In genomic region chr8:13632309-13632708, GRCm38 (mm10) we compare ENCODE assay signal across 29 mouse cellular contexts. TPM values are rescaled to one million over a fixed set of nuclear protein-coding genes. Genes with fewer than 3 reads are reported as not detected.
DNase-seq lines count a peak whose midpoint lies in the region; ATAC-seq and TF ChIP-seq lines count a peak whose summit lies in the region.
"Had no signal": no experiment of that assay in that cellular context is flagged by ENCODE, and none has a peak within 500 bp of the region (broad histone marks: within the 10 kb centered on the region; RNA-seq: fewer than 3 reads in every experiment).

No protein-coding gene starts in this region.

- no peak for TF ChIP-seq POLR2A in MEL (IDR thresholded peaks at IDR 0.05; ENCODE audit: control insufficient read depth in 1 of 2, insufficient read depth in 1 of 2, low read depth in 1 of 2, low read length in 2 of 2, poor library complexity in 1 of 2)

- intact Hi-C loops in heart, postnatal 25 days (cut with DNase I), result no loop called here

- 0 out of 4 replicates have a peak, but pooled peaks of 1 of the 2 experiments have one; percentile 33 for TF ChIP-seq EP300 in MEL (IDR thresholded peaks at IDR 0.05; ENCODE audit: low read depth in 1 of 2, low read length in 2 of 2)

- H3K27me3 ChIP-seq in MEL (ENCODE audit: control insufficient read depth in 1 of 2, insufficient read depth in 2 of 2, low read length in 2 of 2), result no peaks in the 10 kb centered on the region
- H3K27me3 ChIP-seq in liver, embryonic 11.5 days (replicated peaks; ENCODE audit: control insufficient read depth, insufficient read depth, low read length), result no peaks in the 10 kb centered on the region
- H3K27me3 ChIP-seq: CH12.LX; heart, embryonic 12.5 days; hindbrain, embryonic 15.5 days; kidney, embryonic 15.5 days; limb, embryonic 12.5 days; liver, embryonic 15.5 days; midbrain, embryonic 12.5 days; neural tube, embryonic 13.5 days; Patski; stomach, embryonic 15.5 days had no signal

- H3K4me1 ChIP-seq in MEL (ENCODE audit: control insufficient read depth in 1 of 2, insufficient read depth in 2 of 2, low read length in 2 of 2), result peaks cover 4 to 13% of the 10 kb centered on the region in 2 experiments
- H3K4me1 ChIP-seq in liver, embryonic 11.5 days (replicated peaks; ENCODE audit: control insufficient read depth, insufficient read depth, low read length), result 0 out of 2 replicates have a peak, but pooled peaks cover 7% of the 10 kb centered on the region
- H3K4me1 ChIP-seq: hindbrain, embryonic 15.5 days; kidney, embryonic 15.5 days; limb, embryonic 12.5 days; midbrain, embryonic 12.5 days; neural tube, embryonic 13.5 days; stomach, embryonic 15.5 days had no signal

- TF ChIP-seq RAD21 in MEL (IDR thresholded peaks at IDR 0.05; ENCODE audit: low read depth, low read length), result no peak

- DNase-seq in heart, adult 11 months, result peak; percentile 92
- no peak for DNase-seq in heart, postnatal 25 days (ENCODE audit: low spot score)
- DNase-seq in MEL (ENCODE audit: low read depth, low spot score), result peak; percentile 88
- no peak for DNase-seq in liver, embryonic 11.5 days (ENCODE audit: low spot score)
- no peak for DNase-seq in ovary, adult 18-20 months (ENCODE audit: low spot score)
- DNase-seq in frontal cortex, postnatal 25 days (ENCODE audit: low spot score in 2 of 2), result no peak
- DNase-seq: adrenal gland, postnatal 14 days; cerebellum, adult 11-12 months; cerebellum, adult 9-11 months; gastrocnemius, postnatal 14 days; kidney, adult 18-20 months; kidney, postnatal 25 days; right cerebral cortex, postnatal 25 days had no signal

- H3K36me3 ChIP-seq in MEL (ENCODE audit: control insufficient read depth in 1 of 2, insufficient read depth in 2 of 2, low read length in 2 of 2), result peaks cover 0 to 13% of the 10 kb centered on the region in 2 experiments; a peak in 2 of 4 replicates
- peaks cover 2% of the 10 kb centered on the region for H3K36me3 ChIP-seq in liver, embryonic 11.5 days (ENCODE audit: control insufficient read depth, insufficient read depth, low read length)

- no peaks in the 10 kb centered on the region for H3K79me2 ChIP-seq in MEL (ENCODE audit: control insufficient read depth, insufficient read depth, low read length, poor library complexity)

- H3K9ac ChIP-seq in MEL (ENCODE audit: control insufficient read depth, low read depth, low read length, poor library complexity, severe bottlenecking), result peak overlapping the region; percentile 24; the same call in 1 of the 2 replicates
- H3K9ac ChIP-seq in liver, embryonic 11.5 days (ENCODE audit: low read depth, low read length), result no peak overlapping the region
- H3K9ac ChIP-seq: heart, embryonic 12.5 days; hindbrain, embryonic 15.5 days; kidney, embryonic 15.5 days; limb, embryonic 12.5 days; liver, embryonic 15.5 days; midbrain, embryonic 12.5 days; neural tube, embryonic 13.5 days; stomach, embryonic 15.5 days had no signal

- peak; percentile 74 for ATAC-seq in liver, embryonic 11.5 days (replicated peaks; ENCODE audit: low FRiP score)
- peak; percentile 85 for ATAC-seq in megakaryocyte progenitor cell, adult 5-6 weeks (replicated peaks; ENCODE audit: poor library complexity)
- ATAC-seq in frontal cortex, adult (ENCODE audit: low TSS enrichment), result no peak
- ATAC-seq: forebrain, embryonic 16.5 days; Patski had no signal

- TF ChIP-seq CTCF in MEL (IDR thresholded peaks at IDR 0.05 in 2 of 3, conservative IDR thresholded peaks at IDR 0.05 in 1 of 3; ENCODE audit: control insufficient read depth in 1 of 3, insufficient read depth in 1 of 3, low read depth in 2 of 3, low read length in 3 of 3, poor library complexity in 1 of 3, severe bottlenecking in 1 of 3), result no peak

- H3K9me3 ChIP-seq in MEL (replicated peaks; ENCODE audit: insufficient read depth, low read length), result no peaks in the 10 kb centered on the region
- H3K9me3 ChIP-seq in liver, embryonic 11.5 days (ENCODE audit: control insufficient read depth, low read length), result no peaks in the 10 kb centered on the region
- H3K9me3 ChIP-seq: hindbrain, embryonic 15.5 days; kidney, embryonic 15.5 days; liver, embryonic 15.5 days; midbrain, embryonic 12.5 days; neural tube, embryonic 13.5 days; stomach, embryonic 15.5 days had no signal

- H3K4me3 ChIP-seq in MEL (ENCODE audit: control insufficient read depth in 1 of 2, insufficient read depth in 1 of 2, low read depth in 2 of 2, low read length in 2 of 2), result no peak overlapping the region
- H3K4me3 ChIP-seq in liver, embryonic 11.5 days (ENCODE audit: low read depth, low read length), result no peak overlapping the region
- H3K4me3 ChIP-seq: erythroblast, embryonic 14.5 days; heart, embryonic 12.5 days; hindbrain, embryonic 10.5 days; hindbrain, embryonic 15.5 days; kidney, embryonic 15.5 days; limb, embryonic 12.5 days; liver, embryonic 15.5 days; midbrain, embryonic 12.5 days; myocyte; neural tube, embryonic 13.5 days; stomach, embryonic 15.5 days had no signal

- H3K27ac ChIP-seq in MEL (ENCODE audit: control insufficient read depth, low read depth, low read length), result peak overlapping the region; percentile 38
- H3K27ac ChIP-seq in liver, embryonic 11.5 days (ENCODE audit: low read depth, low read length), result no peak overlapping the region
- H3K27ac ChIP-seq: hindbrain, embryonic 10.5 days; hindbrain, embryonic 15.5 days; kidney, embryonic 15.5 days; limb, embryonic 12.5 days; liver, embryonic 15.5 days; midbrain, embryonic 12.5 days; neural tube, embryonic 13.5 days; stomach, embryonic 15.5 days had no signal

- H3K4me2 ChIP-seq in liver, embryonic 11.5 days, result no peak overlapping the region
- H3K4me2 ChIP-seq: heart, embryonic 12.5 days; hindbrain, embryonic 15.5 days; kidney, embryonic 15.5 days; limb, embryonic 12.5 days; liver, embryonic 15.5 days; midbrain, embryonic 12.5 days; neural tube, embryonic 13.5 days; stomach, embryonic 15.5 days had no signal

- 55% methylated on average over 6 of the region's 6 CpGs for WGBS in liver, embryonic 11.5 days

TF ChIP-seq in MEL, 35 proteins besides CTCF, POLR2A, EP300 and RAD21:
- TF ChIP-seq BHLHE40 (IDR thresholded peaks at IDR 0.05; ENCODE audit: borderline replicate concordance, low read depth, low read length) (no peak), POLR2AphosphoS5 (IDR thresholded peaks at IDR 0.05; ENCODE audit: borderline replicate concordance, low read depth, low read length) (no peak), HCFC1 (IDR thresholded peaks at IDR 0.05; ENCODE audit: low read depth, low read length) (no peak), SMC3 (IDR thresholded peaks at IDR 0.05; ENCODE audit: low read depth, low read length) (no peak), UBTF (IDR thresholded peaks at IDR 0.05; ENCODE audit: borderline replicate concordance, insufficient read depth, low read depth, low read length) (no peak), ZKSCAN1 (IDR thresholded peaks at IDR 0.05; ENCODE audit: low read depth, low read length) (no peak), GATA1 (IDR thresholded peaks at IDR 0.05; ENCODE audit: low read depth, low read length) (peak; percentile 90), MYC (IDR thresholded peaks at IDR 0.05; ENCODE audit: low read depth, low read length) (no peak), TCF12 (IDR thresholded peaks at IDR 0.05; ENCODE audit: low read depth, low read length) (peak; percentile 31; the same call in 1 of the 2 replicates), RCOR1 (IDR thresholded peaks at IDR 0.05; ENCODE audit: low read depth, low read length) (0 out of 2 replicates have a peak, but pooled peaks have one; percentile 17), USF1 (IDR thresholded peaks at IDR 0.05; ENCODE audit: low read depth, low read length) (no peak), JUND (IDR thresholded peaks at IDR 0.05; ENCODE audit: low read depth, low read length) (no peak), NRF1 (IDR thresholded peaks at IDR 0.05; ENCODE audit: insufficient read depth, low read depth, low read length, poor library complexity, severe bottlenecking) (no peak), MAZ (IDR thresholded peaks at IDR 0.05; ENCODE audit: low read depth, low read length) (0 out of 2 replicates have a peak, but pooled peaks have one; percentile 46), MAFK (IDR thresholded peaks at IDR 0.05; ENCODE audit: borderline replicate concordance, low read depth, low read length) (no peak), MXI1 (IDR thresholded peaks at IDR 0.05; ENCODE audit: low read depth, low read length) (peak; percentile 88), SIN3A (IDR thresholded peaks at IDR 0.05; ENCODE audit: low read length) (peak; percentile 85), GABPA (IDR thresholded peaks at IDR 0.05; ENCODE audit: low read depth, low read length) (no peak), MEF2A (IDR thresholded peaks at IDR 0.05; ENCODE audit: extremely low read depth, insufficient replicate concordance, low read depth, low read length, poor library complexity, severe bottlenecking) (no peak), MYB (IDR thresholded peaks at IDR 0.05; ENCODE audit: low read depth, low read length) (no peak), ZC3H11A (IDR thresholded peaks at IDR 0.05; ENCODE audit: low read depth, low read length) (no peak), TBP (IDR thresholded peaks at IDR 0.05; ENCODE audit: low read depth, low read length) (no peak), ZNF384 (IDR thresholded peaks at IDR 0.05; ENCODE audit: low read depth, low read length) (no peak), ELF1 (IDR thresholded peaks at IDR 0.05; ENCODE audit: low read depth, low read length) (peak; percentile 52; the same call in 1 of the 2 replicates), NELFE (IDR thresholded peaks at IDR 0.05; ENCODE audit: low read depth, low read length) (no peak), MAX (IDR thresholded peaks at IDR 0.05; ENCODE audit: low read length) (peak; percentile 53; the same call in 1 of the 2 replicates), ZMIZ1 (IDR thresholded peaks at IDR 0.05; ENCODE audit: low read depth, low read length) (no peak), KAT2A (conservative IDR thresholded peaks at IDR 0.05; ENCODE audit: low read depth, low read length) (no peak), ETS1 (IDR thresholded peaks at IDR 0.05; ENCODE audit: low read depth, low read length) (peak; percentile 73), E2F4 (IDR thresholded peaks at IDR 0.05; ENCODE audit: borderline replicate concordance, low read depth, low read length) (no peak)

RNA-seq across cellular contexts. Expression of gene Rasa3, which starts 45.1 kb away (rescaled TPM):
- 10 to 100 TPM; 14.8 to 19.8 TPM for total RNA-seq in heart, postnatal 25 days (2021)
- total RNA-seq in MEL (2012; rRNA removed), result 18.3 and 22.4 TPM in 2 replicates
- 10 to 100 TPM in 1 of 2 experiments, not detected in 1; 28.0 TPM for polyA plus RNA-seq in MEL (2012; ENCODE audit: insufficient read depth in 1 of 2, insufficient read length in 2 of 2, low read depth in 1 of 2, low replicate concordance in 2 of 2, missing spikeins in 1 of 2)
- polyA plus RNA-seq in liver, embryonic 11.5 days (2014; fragmentation: Nextera tagmentation; extraction: Ambion mirVana), result 37.2 and 38.2 TPM in 2 replicates
- total RNA-seq in megakaryocyte progenitor cell, adult 5-6 weeks (2015), result 24.1 and 36.8 TPM in 2 replicates
- 49.3 and 51.3 TPM in 2 replicates for total RNA-seq in megakaryocyte progenitor cell, adult 5-6 weeks (2017)

Comparison
In these comparisons a context has a peak if more than half of its experiments do, and no peak if none do; other contexts are left out.
1. DNase-seq: peak in heart, adult 11 months (single experiment) and MEL (single experiment); none in heart, postnatal 25 days (single experiment), liver, embryonic 11.5 days (single experiment), ovary, adult 18-20 months (single experiment) and frontal cortex, postnatal 25 days (0 of 2).